Mouse (Mus musculus) splenic B cell, adult 2 months (primary cell): ENCODE results near the gene Gm45062.

Experiments
- DNase-seq: peaks from one replicate; pipeline ENCODE4 v3.0.0-alpha.2; 2011; ENCODE audit warnings: low read depth, low spot score
- H3K27me3 ChIP-seq: 2 replicates; pipeline ENCODE4 v1.6.1; 2012; ENCODE audit warnings: mild to moderate bottlenecking, low read length, moderate library complexity, mixed read lengths; ENCODE audit not compliant: control insufficient read depth, poor library complexity, insufficient read depth, severe bottlenecking
- H3K36me3 ChIP-seq: 2 replicates; pipeline ENCODE4 v1.6.1; 2012; ENCODE audit warnings: mild to moderate bottlenecking, low read length, moderate library complexity, mixed read lengths; ENCODE audit not compliant: control insufficient read depth, poor library complexity, insufficient read depth, severe bottlenecking

The Gm45062 gene

GRCm38 (mm10) chr6:8503953-8504352 lies 244.7 kb downstream of the Gm45062 start:
- H3K36me3 ChIP-seq = no peaks in the 10 kb centered on the region
- H3K27me3 ChIP-seq = no peaks in the 10 kb centered on the region
- DNase-seq = peak; percentile 73

- DNase-seq = peak; percentile 91
- H3K36me3 ChIP-seq = no peaks in the 10 kb centered on the region
- H3K27me3 ChIP-seq = no peaks in the 10 kb centered on the region
Observed at GRCm38 (mm10) chr6:8504521-8505228, 245.4 kb downstream of the Gm45062 start.

GRCm38 (mm10) chr6:8506631-8507030 lies 247.4 kb downstream of the Gm45062 start:
- no peaks in the 10 kb centered on the region for H3K36me3 ChIP-seq
- DNase-seq = no peak
- no peaks in the 10 kb centered on the region for H3K27me3 ChIP-seq

GRCm38 (mm10) chr6:8508883-8509536 lies 249.8 kb downstream of the Gm45062 start:
- H3K27me3 ChIP-seq = no peaks in the 10 kb centered on the region
- peak; percentile 99 for DNase-seq
- no peaks in the 10 kb centered on the region for H3K36me3 ChIP-seq

GRCm38 (mm10) chr6:8509551-8509950 lies 250.3 kb downstream of the Gm45062 start, which contains the start of gene Glcci1:
Gene Glcci1 (plus strand): TSS chr6:8509600.
- H3K36me3 ChIP-seq = no peaks in the 10 kb centered on the region
- DNase-seq = peak; percentile 89
- H3K27me3 ChIP-seq = no peaks in the 10 kb centered on the region

GRCm38 (mm10) chr6:8509961-8510863 lies 251.0 kb downstream of the Gm45062 start:
- Histone ChIP-seq H3K27me3 (no peaks in the 10 kb centered on the region), H3K36me3 (no peaks in the 10 kb centered on the region)
- peak; percentile 42 for DNase-seq

GRCm38 (mm10) chr6:8510864-8511428 lies 251.7 kb downstream of the Gm45062 start:
- H3K36me3 ChIP-seq = no peaks in the 10 kb centered on the region
- peak; percentile 20 for DNase-seq
- no peaks in the 10 kb centered on the region for H3K27me3 ChIP-seq

- no peak for DNase-seq
- Histone ChIP-seq H3K36me3 (no peaks in the 10 kb centered on the region), H3K27me3 (no peaks in the 10 kb centered on the region)
Observed at GRCm38 (mm10) chr6:8511447-8511846, 252.2 kb downstream of the Gm45062 start.

GRCm38 (mm10) chr6:8512416-8512815 lies 253.2 kb downstream of the Gm45062 start:
- peak; percentile 43 for DNase-seq

GRCm38 (mm10) chr6:8519687-8520086 lies 260.4 kb downstream of the Gm45062 start:
- no peaks in the 10 kb centered on the region for H3K27me3 ChIP-seq
- no peaks in the 10 kb centered on the region for H3K36me3 ChIP-seq
- no peak for DNase-seq

More at GRCm38 (mm10) chr6:8512416-8512815, 253.2 kb downstream of the Gm45062 start:
- Histone ChIP-seq H3K36me3 (no peaks in the 10 kb centered on the region), H3K27me3 (no peaks in the 10 kb centered on the region)

- DNase-seq = no peak
- Histone ChIP-seq H3K36me3 (no peaks in the 10 kb centered on the region), H3K27me3 (no peaks in the 10 kb centered on the region)
Observed at GRCm38 (mm10) chr6:8521231-8521630, 262.0 kb downstream of the Gm45062 start.

GRCm38 (mm10) chr6:8524717-8525116 lies 265.5 kb downstream of the Gm45062 start:
- Histone ChIP-seq H3K36me3 (no peaks in the 10 kb centered on the region), H3K27me3 (no peaks in the 10 kb centered on the region)
- no peak for DNase-seq

GRCm38 (mm10) chr6:8531104-8531894 lies 272.0 kb downstream of the Gm45062 start:
- Histone ChIP-seq H3K27me3 (no peaks in the 10 kb centered on the region), H3K36me3 (no peaks in the 10 kb centered on the region)
- no peak for DNase-seq

GRCm38 (mm10) chr6:8536944-8537343 lies 277.7 kb downstream of the Gm45062 start:
- no peak for DNase-seq

More at GRCm38 (mm10) chr6:8536944-8537343, 277.7 kb downstream of the Gm45062 start:
- Histone ChIP-seq H3K36me3 (no peaks in the 10 kb centered on the region), H3K27me3 (no peaks in the 10 kb centered on the region)
